Mouse (Mus musculus) testis, postnatal 10 days (tissue): ENCODE results near the gene Atxn7l1.

Experiments
- DNase-seq: peaks from one replicate; pipeline ENCODE4 v3.0.0; 2021; ENCODE audit warnings: low spot score

Gene Atxn7l1

GRCm38 (mm10) chr12:33226596-33226995 lies 79.1 kb downstream of the Atxn7l1 start:
- no peak for DNase-seq

- DNase-seq: no peak
Observed at GRCm38 (mm10) chr12:33235314-33235713, 87.8 kb downstream of the Atxn7l1 start.

- DNase-seq: no peak
Observed at GRCm38 (mm10) chr12:33235771-33236323, 88.4 kb downstream of the Atxn7l1 start.

GRCm38 (mm10) chr12:33236344-33237049 lies 89.0 kb downstream of the Atxn7l1 start:
- DNase-seq: no peak

- no peak for DNase-seq
Observed at GRCm38 (mm10) chr12:33237108-33237507, 89.6 kb downstream of the Atxn7l1 start.

- DNase-seq: no peak
Observed at GRCm38 (mm10) chr12:33242679-33243078, 95.2 kb downstream of the Atxn7l1 start.

- DNase-seq: no peak
Observed at GRCm38 (mm10) chr12:33244132-33244875, 96.8 kb downstream of the Atxn7l1 start.

- no peak for DNase-seq
Observed at GRCm38 (mm10) chr12:33245455-33245854, 98.0 kb downstream of the Atxn7l1 start.

- DNase-seq: no peak
Observed at GRCm38 (mm10) chr12:33246878-33247277, 99.4 kb downstream of the Atxn7l1 start.

GRCm38 (mm10) chr12:33250197-33250596 lies 102.7 kb downstream of the Atxn7l1 start:
- no peak for DNase-seq

GRCm38 (mm10) chr12:33251399-33251798 lies 103.9 kb downstream of the Atxn7l1 start:
- no peak for DNase-seq

- no peak for DNase-seq
Observed at GRCm38 (mm10) chr12:33252621-33253020, 105.1 kb downstream of the Atxn7l1 start.

GRCm38 (mm10) chr12:33253206-33253605 lies 105.7 kb downstream of the Atxn7l1 start:
- DNase-seq: no peak

- DNase-seq: no peak
Observed at GRCm38 (mm10) chr12:33255256-33255655, 107.8 kb downstream of the Atxn7l1 start.

GRCm38 (mm10) chr12:33256426-33256825 lies 108.9 kb downstream of the Atxn7l1 start:
- no peak for DNase-seq

GRCm38 (mm10) chr12:33258995-33259529 lies 111.6 kb downstream of the Atxn7l1 start:
- DNase-seq: no peak

- DNase-seq: no peak
Observed at GRCm38 (mm10) chr12:33260575-33260974, 113.1 kb downstream of the Atxn7l1 start.

- DNase-seq: no peak
Observed at GRCm38 (mm10) chr12:33265877-33266276, 118.4 kb downstream of the Atxn7l1 start.

- no peak for DNase-seq
Observed at GRCm38 (mm10) chr12:33267965-33268364, 120.5 kb downstream of the Atxn7l1 start.

- DNase-seq: peak; percentile 68
Observed at GRCm38 (mm10) chr12:33269743-33270142, 122.2 kb downstream of the Atxn7l1 start.

- DNase-seq: no peak
Observed at GRCm38 (mm10) chr12:33271865-33272264, 124.4 kb downstream of the Atxn7l1 start.

GRCm38 (mm10) chr12:33272441-33272840 lies 124.9 kb downstream of the Atxn7l1 start:
- DNase-seq: no peak

GRCm38 (mm10) chr12:33273147-33273546 lies 125.7 kb downstream of the Atxn7l1 start:
- no peak for DNase-seq
